Mouse (Mus musculus): ENCODE results near the gene A730046J19Rik. TPM values are rescaled to one million over a fixed set of nuclear protein-coding genes. Genes with fewer than 3 reads are reported as not detected.
A peak's percentile ranks its signal among the peaks of the same experiment; 100 is the strongest.

A730046J19Rik gene
- polyA plus RNA-seq (2016; fragmentation: Nextera tagmentation; extraction: Ambion mirVana), result 0.19 and 0.29 TPM in 2 replicates

DNA sequence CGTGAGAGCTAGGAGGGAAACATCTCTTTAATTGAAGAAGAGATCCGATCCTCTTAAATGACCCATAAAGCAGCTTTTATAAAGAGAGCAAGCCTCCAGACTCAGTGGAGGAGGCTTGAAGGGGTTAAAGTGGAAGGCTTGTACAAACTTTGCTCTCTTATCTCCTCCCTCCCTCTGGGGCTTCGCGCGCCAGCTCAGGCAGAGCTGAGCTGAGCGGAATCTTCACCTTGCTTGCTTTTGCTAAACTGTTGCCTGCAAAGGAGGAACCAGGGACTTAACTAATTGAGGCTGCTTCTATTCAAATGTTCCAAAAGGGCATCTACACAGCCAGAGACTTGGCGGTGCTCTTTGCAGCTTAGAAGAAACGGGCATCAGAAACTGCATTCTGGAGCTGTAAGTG, at the start of gene A730046J19Rik:
TSS of gene A730046J19Rik (plus strand) at position 173 of the 400 bp plus-strand sequence.
- H3K4me1 ChIP-seq, result no peaks in the 10 kb centered on the region
- H3K27me3 ChIP-seq, result no peaks in the 10 kb centered on the region
- 35% methylated on average over 8 of the region's 8 CpGs for WGBS
- no peak within 1 kb of the TSS for H3K9ac ChIP-seq
- no peaks in the 10 kb centered on the region for H3K9me3 ChIP-seq (replicated peaks)
- 0 out of 2 replicates have a peak within 1 kb of the TSS, but pooled peaks have one; percentile 21 for H3K4me2 ChIP-seq (replicated peaks)
- H3K36me3 ChIP-seq, result no peaks in the 10 kb centered on the region
- H3K4me3 ChIP-seq, result no peak within 1 kb of the TSS
- no peak for ATAC-seq (ENCODE audit: low FRiP score)
- no peak within 1 kb of the TSS for H3K27ac ChIP-seq

DNA sequence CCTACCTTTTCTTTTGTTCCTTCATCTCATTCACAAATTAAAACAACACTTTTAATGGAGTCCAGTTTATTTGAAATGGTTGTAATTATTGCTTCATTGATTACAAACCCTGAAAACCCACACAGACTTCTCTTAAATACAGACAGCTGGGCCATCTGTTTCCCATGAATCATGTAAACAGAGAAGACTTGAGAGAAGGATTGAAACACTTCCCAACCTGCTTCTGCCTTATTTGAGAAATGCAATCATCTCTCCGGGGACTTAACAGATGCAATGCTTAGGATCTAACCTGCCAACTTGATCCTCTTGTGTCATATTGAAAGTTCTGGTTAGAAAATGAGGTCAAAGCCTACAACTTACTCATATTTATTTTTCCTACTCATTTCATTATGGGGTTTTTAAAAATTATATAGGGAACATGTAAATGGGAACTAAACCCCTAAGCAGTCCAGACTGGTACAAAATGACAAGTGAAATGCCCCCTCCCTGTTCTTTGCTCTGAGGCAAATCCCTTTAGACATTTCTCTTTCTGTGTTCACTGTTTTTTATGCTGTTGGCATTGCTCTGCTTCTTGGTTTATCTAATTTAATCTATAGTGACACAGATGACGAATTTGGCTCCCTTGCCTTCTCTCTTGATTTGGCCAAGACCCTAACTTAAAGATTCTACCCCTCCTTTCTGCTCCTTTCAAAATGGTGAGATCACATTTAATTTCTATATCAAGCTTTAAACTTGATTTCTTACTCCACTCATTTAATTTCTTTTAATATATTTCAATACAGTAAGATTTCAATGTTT, 48.7 kb upstream of the A730046J19Rik start:
- WGBS, result 65% methylated on average over 2 of the region's 2 CpGs
- no peaks in the 10 kb centered on the region for H3K27me3 ChIP-seq
- H3K4me2 ChIP-seq (replicated peaks), result no peak overlapping the region
- H3K4me1 ChIP-seq, result no peaks in the 10 kb centered on the region
- ATAC-seq (ENCODE audit: low FRiP score), result no peak
- no peak overlapping the region for H3K4me3 ChIP-seq
- H3K36me3 ChIP-seq, result no peaks in the 10 kb centered on the region
- H3K9ac ChIP-seq, result no peak overlapping the region
- no peak overlapping the region for H3K27ac ChIP-seq
- no peaks in the 10 kb centered on the region for H3K9me3 ChIP-seq (replicated peaks)

DNA sequence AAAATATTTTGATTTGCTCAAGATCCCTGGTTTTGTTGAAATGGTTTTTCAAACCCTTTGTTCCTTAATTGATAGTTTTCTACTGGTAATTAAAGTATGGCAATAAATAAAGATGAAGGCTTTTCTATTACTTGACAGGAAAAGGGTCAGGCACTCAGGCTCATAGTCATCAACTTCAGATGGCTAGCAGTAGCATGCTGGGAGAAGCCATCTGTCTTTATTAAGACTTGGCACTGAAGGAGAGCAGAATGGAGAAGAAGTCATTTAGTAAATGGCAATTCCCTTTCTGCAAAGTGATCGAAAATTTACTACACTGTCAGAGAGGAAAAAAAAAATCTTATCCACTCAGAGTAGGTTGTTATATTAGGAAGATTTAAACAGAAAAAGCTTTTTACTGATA, 17.2 kb upstream of the A730046J19Rik start:
- 65% methylated on average over 1 of the region's 1 CpGs for WGBS
- Histone ChIP-seq H3K27ac (no peak overlapping the region), H3K36me3 (no peaks in the 10 kb centered on the region), H3K9me3 (replicated peaks) (no peaks in the 10 kb centered on the region), H3K9ac (no peak overlapping the region), H3K27me3 (no peaks in the 10 kb centered on the region), H3K4me2 (replicated peaks) (no peak overlapping the region), H3K4me1 (no peaks in the 10 kb centered on the region), H3K4me3 (no peak overlapping the region)
- ATAC-seq (ENCODE audit: low FRiP score), result no peak

DNA sequence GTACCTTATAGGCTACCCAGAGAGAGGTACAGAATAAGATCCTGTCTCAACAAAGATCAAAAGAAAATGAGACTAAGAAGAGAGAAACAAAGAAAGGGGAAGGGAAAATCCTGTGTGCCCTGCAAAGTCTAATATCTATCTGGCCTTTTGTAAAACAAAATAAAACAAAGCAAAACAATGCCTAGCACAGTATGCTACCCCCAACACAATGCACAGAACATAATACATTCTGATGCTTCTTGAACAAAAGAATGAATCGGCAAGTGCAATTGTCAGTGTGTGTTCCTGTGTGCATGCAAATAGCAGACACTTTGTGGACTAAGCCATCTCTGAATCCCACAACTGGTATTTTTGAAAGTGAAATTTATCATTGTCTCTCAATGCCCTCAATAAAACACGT, 3.5 kb upstream of the A730046J19Rik start:
- Histone ChIP-seq H3K9ac (no peak overlapping the region), H3K4me1 (no peaks in the 10 kb centered on the region), H3K27me3 (no peaks in the 10 kb centered on the region), H3K4me2 (replicated peaks) (no peak overlapping the region), H3K4me3 (no peak overlapping the region), H3K9me3 (replicated peaks) (no peaks in the 10 kb centered on the region), H3K36me3 (no peaks in the 10 kb centered on the region), H3K27ac (no peak overlapping the region)
- 56% methylated on average over 2 of the region's 2 CpGs for WGBS
- no peak for ATAC-seq (ENCODE audit: low FRiP score)

DNA sequence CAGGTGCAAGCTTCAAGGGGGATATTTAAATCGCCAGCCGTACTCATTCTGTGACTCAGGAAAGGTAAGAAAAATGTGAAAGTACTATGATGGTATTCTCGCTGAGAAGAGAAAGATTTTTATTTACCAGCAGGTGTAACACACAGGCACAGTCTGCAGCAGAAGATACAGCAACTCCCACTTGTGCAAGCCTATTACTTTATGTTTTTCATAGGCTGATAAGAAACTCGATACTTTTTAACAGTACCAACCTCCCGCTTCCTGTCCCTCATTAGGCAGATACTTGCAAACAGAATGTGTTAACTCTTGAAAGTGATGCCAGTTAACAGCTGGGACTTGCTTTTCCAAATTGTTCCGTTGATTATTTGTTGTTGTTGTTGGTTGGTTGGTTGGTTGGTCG, 616 bp downstream of the A730046J19Rik start:
- H3K9me3 ChIP-seq (replicated peaks), result no peaks in the 10 kb centered on the region
- H3K4me2 ChIP-seq (replicated peaks), result 0 out of 2 replicates have a peak overlapping the region, but pooled peaks have one; percentile 21
- no peaks in the 10 kb centered on the region for H3K36me3 ChIP-seq
- no peaks in the 10 kb centered on the region for H3K4me1 ChIP-seq
- WGBS, result 40% methylated on average over 7 of the region's 7 CpGs
- no peak overlapping the region for H3K4me3 ChIP-seq
- H3K27me3 ChIP-seq, result no peaks in the 10 kb centered on the region; the same call in 1 of the 2 replicates
- no peak for ATAC-seq (ENCODE audit: low FRiP score)
- H3K9ac ChIP-seq, result no peak overlapping the region
- no peak overlapping the region for H3K27ac ChIP-seq

DNA sequence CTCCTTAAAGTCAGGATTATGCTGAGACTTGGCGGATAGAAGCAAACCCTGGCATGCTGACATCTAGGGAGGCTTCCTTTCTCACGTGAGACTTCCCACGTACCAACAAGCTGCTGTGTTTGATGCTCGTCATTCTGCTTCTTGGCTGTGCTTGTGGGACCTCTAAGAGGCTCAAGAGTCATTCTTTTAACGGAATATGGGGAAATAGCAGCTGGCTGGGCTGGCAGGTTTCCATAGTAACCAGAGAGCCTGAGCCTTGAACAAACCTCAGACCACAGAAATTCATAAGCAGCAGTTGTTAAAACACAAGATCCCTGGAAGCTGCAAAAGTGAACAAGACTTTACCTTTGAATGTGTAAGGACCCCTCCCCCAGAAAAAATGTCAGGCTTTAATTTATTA, 9.4 kb downstream of the A730046J19Rik start:
- H3K4me3 ChIP-seq, result no peak overlapping the region
- no peaks in the 10 kb centered on the region for H3K9me3 ChIP-seq (replicated peaks)
- H3K4me2 ChIP-seq (replicated peaks), result no peak overlapping the region
- no peak overlapping the region for H3K27ac ChIP-seq
- ATAC-seq (ENCODE audit: low FRiP score), result no peak
- H3K9ac ChIP-seq, result no peak overlapping the region
- no peaks in the 10 kb centered on the region for H3K4me1 ChIP-seq
- no peaks in the 10 kb centered on the region for H3K36me3 ChIP-seq
- 58% methylated on average over 5 of the region's 5 CpGs for WGBS
- H3K27me3 ChIP-seq, result no peaks in the 10 kb centered on the region; the same call in none of the 2 replicates

Other genes starting within 250 kb of the A730046J19Rik start
- gene Dcx, start 220.4 kb upstream of the A730046J19Rik start, polyA plus RNA-seq (2016; fragmentation: Nextera tagmentation; extraction: Ambion mirVana), result 220 and 266 TPM in 2 replicates
- 17.2 and 21.9 TPM in 2 replicates for gene Alg13, start 164.1 kb downstream of the A730046J19Rik start, polyA plus RNA-seq (2016; fragmentation: Nextera tagmentation; extraction: Ambion mirVana)

Data from hindbrain, embryonic 12.5 days (tissue).